Mouse (Mus musculus): Measurements from ENCODE around the gene Hspg2. TPM values are rescaled to one million over a fixed set of nuclear protein-coding genes. Genes with fewer than 3 reads are reported as not detected.

Gene Hspg2
- total and polyA plus RNA-seq, 3 experiments: 87.4 to 150 (median 125) TPM

DNA sequence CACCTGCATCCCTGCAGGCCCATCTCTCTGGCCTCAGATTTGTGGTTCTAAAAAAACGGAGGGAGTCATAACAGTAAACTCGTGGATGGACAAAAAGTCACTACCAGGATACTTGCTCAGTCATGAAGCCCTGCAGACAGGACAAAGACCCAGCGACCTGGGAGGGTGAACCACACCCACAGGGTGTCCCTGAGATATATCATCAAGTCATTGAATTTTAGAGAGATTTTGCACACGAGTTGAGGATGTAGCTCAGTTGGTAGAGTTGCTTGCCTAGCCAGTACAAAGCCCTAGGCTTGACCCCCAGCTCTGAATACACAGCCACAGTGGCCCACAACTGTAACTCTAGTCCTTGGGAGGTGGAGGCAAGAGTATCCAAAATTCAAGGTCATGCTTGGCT lies 7.4 kb upstream of the Hspg2 start:
- DNase-seq: no peak

DNA sequence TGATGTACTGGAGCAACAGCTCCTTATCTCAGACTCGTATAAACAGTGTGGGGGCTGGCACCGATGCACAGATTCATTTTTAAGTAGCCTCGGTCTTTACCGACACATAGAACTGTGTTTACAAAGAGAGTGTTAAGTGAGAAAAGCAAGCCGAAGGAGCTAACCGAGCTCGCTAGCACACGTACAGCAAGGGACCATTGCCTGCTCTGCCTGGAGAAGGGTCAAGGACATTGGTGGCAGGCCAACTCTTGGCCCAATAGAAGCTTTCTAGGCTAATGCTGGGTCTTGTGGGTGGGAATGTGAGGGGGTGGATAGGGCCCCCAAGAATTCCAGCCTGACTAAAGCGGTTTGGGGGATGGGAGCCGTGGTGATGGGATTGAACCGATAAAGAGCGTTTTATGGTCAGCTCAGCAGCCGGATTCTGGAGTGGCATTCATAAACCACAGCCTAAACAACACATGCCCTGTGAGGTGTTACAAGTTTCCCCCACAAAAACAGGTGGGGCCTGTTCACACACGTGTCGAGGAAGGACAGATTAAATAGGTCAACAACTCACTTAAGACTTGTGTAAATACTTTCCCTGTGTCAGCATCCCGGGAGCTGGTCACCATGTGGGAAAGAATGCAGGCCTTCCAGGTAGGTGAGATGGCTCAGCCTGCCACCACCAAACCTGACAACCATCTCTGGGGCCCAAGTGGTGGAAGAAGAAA lies 6.4 kb upstream of the Hspg2 start:
- DNase-seq: no peak

DNA sequence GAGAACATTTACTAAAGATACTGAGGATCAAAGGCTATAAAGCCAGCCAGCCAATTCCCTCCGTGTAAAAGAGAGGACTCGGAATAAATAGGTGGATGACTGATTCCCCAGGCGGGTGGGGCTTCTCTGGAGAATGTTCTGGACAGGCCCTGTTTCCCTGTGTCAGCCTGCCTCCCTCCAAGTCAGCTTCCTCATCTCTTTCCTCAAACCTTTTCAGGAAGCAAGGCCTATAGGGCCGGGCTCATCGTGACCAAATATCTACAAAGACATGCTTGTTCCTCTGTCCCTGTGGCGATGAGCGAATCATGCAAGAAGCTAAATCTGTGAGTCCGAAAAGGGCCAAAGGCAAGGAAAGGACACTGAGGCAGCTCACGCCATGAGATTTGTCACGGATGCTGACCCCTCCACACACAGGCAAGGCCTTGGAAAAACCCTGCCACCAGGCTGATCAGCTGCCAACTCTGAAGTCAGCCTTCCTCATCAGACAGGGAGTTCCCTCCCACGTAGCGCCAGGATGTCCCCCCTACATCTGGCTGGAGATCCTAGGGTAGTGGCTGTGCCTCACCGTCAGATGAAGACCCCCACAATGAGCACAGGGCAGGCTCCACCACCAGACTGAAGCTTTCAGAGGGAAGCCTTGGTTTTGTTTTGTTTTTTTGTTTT lies 3.3 kb upstream of the Hspg2 start:
- peak; percentile 63 for DNase-seq

DNA sequence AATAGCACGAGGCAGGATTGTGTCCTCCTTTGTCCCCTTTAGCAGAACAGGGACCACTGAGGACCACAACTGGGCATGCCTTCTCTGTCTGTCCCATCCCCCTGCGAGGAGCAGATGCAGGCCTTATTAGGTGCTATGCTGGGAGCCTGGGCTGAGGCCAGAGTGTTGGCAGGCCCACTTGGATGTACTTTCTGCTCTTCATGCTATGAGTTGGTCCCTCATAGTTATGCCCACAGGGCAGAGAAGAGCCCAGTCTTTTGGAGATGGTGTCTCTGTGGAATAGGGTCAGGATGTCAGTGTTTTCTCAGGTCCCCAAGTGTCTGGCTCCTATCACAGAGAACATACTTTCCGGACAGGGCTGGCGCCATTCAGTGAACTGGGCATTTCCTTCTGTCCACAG lies 1.6 kb upstream of the Hspg2 start:
- no peak for DNase-seq

DNA sequence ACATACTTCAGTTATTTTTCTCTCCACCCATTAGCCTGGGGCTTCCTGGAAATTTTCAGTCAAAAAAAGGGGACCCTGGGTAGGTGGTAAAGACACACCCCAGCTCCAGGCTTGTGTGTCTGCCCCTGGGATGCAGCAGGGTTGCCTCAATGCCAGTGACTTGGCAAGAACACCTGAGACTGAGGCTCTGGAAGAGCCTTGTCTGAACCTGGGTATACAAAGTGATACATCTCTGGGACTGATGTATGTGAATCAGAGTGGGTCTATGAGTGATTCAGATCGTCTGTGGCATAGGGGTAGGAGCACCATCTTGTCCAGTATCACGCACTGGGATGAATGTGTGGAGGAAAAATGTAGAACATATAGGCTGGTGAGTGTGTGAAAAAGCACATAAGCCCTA lies 1.0 kb upstream of the Hspg2 start:
- DNase-seq: no peak

DNA sequence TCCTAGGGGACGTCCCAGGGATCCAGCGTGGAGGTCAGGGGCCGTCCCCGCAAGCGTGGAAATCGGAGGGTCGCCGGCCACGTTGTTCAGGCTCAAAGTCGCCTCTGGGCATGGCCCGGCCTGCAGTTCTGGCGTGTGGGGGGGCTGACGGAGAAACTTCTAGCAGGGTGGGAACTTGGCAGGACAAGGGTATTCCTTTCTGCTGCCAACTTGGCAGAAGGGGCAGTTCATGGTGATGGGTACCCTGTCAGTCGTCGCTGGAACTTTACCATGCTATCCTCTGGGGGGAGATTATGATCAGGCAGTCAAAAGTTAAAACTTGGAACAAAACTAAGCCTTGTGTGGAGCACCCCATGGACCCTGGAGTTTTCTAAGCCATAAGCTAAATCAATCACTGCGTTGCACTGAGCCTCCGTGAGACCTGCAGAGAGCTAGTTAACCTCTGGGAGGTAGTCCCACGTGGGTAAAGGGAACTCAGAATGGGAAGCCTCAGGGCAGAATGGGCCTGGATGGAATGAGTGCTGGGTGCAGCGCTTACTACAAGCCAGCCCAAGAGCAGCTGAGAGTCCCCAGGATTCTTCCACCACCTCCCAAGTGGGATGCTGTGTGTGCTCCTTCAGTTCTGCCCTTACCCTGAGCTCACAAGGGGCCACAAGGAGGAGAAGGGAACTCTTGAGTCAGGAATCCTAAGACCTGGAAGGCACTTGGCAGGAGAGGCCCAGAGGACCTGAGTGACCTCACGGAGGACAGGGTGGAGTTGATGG lies 694 bp downstream of the Hspg2 start:
- peak; percentile 59 for DNase-seq

DNA sequence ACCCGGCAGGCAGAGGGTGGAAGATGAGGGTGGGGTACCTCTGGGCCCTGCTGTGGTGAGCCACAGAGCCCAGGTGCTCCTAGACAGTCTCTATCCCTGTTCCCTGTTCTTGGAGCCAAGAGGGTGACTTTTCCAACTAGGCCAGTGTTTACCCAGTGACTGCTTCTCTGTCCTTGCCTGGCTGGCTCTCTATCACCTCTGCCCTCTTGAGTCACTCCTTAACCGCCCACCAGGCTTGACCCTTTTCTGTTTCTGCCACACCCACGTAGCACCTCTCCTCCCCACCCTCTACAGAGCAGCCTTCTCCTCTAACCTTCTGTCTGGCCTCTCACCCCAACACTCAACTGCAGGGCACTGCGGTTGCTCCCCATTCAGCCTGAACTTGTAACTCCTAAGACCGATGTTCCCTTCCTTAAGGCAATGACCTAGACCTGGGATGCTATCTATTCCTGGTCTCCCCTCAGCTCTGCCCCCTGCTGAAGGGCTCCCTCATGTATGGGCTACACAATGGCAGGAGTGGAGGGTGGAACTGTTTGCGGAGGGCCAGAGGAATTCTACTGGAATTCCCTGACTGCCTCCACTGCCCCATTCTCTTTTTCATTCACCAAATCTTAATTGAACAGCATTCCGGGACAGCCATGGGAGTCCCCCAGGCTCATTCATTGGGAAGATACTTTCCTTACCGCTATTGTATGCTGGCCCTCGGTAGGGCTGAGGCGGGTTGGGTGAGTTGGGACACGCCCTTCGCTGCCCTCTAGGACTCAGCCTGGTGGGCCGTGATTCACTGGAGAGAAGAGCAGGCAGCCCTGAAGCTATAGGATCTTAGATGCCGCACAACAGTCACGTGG lies 1.5 kb downstream of the Hspg2 start:
- DNase-seq: peak; percentile 72

DNA sequence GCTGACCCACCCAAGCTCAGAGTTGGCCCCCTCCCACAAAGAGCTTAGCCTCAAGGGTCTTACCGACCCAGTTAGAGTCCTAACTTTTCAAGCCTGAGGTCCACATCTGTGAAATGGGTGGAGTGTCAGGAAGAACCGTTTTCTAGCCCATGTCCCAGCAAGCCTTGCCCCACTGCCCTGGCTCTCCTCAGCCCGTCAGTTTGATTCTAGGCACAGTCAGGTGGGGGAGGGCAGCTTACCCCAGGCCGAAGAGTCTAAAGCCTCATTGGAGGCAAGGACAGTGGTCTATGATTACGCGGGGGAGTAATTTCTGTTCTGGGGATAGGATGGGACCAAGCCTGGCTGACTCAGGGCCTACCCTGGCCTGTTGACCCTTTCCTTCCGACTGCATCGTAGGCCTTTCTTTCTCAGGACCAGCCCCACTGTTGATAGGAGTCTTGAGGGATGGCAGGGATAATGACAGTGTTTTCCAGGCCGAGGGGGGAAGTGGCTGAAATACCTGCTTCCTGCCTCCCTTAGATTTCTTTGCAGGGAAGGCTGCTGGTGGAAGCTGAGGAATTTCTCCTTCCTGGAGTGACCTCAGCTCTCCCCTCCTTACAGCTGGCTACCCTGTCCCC lies 2.2 kb downstream of the Hspg2 start:
- DNase-seq: no peak

DNA sequence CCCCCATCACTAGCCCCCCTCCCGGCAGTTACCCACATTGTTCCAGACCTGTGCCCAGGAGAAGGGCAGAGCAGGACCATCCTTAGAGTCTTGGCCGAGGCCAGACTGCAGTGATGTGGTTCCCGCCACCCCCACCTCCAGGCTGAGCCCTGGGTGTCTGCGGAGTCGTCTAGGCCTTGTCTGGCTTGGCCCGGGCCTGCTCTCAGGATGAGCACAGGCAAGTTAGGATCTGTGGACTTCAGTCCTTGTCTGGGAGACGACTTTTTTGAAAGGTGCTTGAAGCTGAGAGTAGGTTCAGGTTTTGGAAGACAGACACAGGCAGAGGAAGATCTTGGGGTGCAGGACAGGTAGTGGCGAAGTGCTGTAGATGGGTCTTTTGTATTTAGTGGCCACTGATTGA lies 2.8 kb downstream of the Hspg2 start:
- DNase-seq: no peak

DNA sequence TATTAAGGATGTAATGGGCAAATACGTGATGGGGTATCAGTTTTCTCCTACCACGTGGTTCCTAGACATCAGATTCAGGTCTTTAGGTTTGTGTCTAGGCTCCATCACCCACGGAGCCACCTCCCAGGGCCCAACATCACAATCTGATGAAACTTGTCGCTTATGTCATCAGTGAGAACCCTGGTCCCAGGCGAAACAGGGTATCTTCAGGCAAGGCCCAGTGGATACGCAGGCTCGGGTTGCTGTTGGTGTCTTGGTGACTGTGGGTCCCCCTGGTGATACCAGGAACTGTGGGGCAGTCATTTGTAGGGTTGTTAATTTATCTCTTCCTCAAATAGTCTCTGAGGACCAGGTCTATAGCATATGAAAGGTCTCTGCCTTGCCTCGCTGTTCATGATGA lies 4.7 kb downstream of the Hspg2 start:
- no peak for DNase-seq

DNA sequence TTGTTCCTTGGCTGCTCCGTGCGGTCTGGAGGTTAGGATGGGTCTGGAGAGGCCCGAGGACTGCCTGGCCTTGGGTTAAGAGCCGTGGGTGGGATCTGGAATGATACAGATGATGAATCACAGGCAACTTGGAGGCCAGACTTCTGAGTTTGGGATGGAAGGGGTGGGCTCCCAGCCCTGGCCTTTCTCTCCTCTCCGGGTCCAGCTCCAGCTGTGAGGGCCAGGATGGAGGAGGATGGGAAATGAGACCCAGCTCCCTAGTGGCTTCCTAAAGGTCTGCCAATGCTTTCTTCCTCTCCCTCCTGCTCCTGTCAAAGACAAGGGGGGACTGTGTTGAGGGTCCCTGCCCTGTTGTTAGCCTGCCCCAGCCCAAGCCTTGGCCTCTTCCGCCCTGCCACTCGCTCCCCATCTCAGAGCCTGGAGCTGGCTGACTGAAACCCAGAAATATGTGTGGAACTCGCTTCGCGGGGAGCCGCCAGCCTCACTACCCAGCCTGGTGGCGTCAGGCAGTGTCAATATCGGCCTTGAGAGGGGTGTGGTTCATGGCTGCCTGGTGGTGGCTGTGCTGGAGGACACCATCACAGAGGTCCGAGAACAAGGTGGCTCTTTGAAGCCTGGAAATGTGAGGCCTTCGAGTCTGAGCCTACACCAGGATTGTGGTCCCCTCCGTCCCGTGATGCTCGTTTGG lies 5.3 kb downstream of the Hspg2 start:
- peak; percentile 88 for DNase-seq

DNA sequence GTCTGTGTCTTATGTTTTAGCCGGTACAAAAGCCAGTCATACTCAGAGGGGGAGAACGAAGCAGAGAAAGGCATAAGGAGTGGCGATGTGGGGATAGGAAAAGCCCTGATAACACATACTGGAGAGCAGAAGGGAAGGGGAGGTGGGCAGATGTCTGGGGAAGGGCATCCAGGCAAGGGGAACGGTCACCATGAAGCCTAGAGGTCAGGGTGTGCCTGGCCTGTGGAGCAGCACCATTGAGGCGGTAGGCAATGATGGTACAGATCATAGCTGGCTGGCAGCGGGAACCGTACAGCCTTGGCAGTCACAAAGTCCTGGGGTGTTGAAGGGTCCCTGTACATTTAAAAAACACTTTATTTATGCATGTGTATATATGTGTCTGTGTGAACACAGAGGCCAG lies 6.1 kb downstream of the Hspg2 start:
- DNase-seq: no peak

DNA sequence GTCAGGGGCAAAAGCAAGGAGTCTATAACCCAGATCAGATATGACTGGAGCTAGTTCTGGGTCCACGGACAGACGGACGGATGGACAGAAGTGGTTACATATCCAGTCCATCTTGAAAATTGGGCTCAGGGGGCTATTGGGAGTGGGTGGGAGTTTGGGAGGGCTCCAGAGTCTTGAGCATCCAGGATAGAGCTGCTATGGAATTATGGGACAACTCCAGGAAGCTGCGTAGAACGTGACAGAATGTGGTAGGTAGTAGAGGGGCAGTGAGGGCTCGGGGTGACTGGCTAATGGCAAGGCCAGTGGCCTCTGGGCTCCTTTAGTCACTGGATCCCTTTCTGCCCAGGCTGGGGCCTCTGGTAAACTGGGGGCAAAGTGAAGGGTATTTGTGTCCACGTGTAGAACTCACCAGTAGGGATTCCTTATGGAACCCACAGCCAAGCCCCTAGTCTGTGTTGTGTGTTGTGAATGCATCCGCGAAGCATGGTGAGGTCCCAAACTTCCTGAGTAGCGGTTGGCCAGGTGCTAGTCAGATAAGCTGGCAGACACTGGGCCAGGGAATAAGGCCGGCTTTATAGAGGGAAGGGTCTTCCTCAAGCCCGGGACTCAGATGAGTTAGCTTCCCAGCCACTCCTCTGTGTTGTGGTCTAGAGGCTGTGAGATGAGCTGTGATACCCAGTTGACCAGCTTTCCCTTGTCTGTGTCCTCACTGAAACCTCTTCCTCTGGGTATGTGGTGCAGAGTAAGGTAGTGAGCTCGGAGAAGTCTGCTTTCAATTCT lies 6.9 kb downstream of the Hspg2 start:
- no peak for DNase-seq

DNA sequence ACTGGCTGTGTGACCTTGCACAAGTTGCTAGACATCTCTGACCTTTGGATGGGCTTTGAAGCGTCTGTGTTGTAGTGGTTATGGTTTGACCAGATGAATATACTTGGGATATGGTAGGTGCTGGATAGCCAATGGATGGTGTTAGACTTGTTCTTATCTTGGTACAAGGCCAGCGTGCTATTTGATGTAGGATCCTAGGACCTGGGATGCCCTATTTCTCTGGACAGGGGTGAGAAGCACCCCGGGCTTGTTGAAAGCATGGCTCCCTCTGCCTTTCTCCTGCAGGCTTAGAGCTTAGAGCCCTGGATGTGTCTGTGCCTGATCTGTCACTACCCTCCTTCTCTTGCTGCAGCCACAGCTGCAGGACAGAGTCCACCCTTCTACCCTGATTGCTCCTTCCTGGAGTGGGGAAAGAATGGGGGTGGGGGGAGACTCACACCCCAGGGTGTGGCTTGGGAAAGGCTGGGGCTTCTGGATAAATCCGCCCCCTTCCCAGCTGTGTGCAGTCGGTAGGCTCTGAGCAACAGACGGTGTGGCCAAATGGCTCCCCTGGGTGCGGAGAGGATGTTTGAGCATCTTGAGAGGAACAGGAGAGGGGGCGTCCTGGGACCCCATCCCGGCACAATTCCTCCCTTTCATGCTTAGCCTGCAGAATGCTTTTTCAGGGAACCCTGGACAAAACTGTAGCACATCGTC lies 7.6 kb downstream of the Hspg2 start:
- DNase-seq: peak; percentile 55

DNA sequence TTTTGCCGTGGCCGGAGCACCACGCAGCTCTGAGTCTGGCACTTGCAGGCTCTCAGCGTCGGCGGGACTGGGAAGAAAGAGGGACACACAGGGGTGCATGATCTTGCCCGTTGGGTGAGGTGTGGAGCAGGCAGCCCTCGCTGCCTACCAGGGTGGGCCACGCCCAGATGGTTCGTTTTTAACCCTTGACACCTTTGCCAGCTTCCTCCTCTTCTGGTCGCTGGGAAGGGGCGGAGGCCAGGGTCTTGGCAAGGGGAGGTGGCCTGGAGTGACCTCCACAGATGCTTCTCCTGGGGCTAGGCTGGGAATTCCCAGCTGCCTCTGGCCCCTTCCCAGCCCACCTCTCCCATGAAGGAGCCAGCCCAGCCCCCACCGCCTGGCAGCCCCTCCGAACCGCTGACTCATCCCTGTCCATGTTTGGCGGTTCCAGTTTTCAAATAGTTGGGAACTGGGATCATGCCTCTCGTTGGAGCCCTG lies 8.2 kb downstream of the Hspg2 start:
- DNase-seq: peak; percentile 83

DNA sequence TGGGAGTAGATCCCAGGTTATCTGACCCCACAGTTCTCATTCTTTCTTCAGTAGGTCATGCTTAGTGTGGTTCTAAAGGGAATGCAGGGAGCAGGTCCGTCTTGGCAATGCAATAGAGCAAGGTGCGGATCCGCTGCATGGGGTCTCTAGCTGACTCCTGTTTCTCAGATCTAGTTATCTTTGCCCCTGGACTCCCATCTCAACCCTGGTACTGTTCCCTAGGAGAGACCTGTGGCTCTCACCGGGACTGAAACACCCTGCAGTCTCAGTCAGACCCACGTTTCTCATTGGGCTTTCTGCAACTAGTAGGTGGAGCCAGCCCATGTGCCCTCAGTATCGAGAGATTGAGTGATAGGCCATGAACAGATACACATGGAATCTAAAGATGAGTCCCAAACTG lies 9.0 kb downstream of the Hspg2 start:
- DNase-seq: no peak

DNA sequence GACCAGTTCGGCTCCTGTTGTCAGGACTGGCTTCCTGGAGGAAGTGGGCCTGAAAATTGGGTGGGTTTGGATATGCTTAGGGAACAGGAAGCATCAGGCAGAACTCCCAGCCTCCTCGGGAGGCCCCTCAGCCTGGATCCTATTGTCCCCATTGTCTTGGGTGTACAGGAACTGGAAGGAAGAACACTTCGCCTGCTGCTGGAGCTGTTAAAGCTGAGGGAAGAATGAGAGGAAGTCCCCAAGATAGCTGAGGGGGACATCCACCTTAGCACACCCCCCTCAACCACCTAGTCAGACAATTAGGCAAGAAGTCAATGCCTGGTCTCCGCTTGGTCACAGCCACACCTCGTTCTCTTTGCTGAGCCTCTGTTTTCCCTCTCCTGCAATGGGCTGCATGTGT lies 9.7 kb downstream of the Hspg2 start:
- DNase-seq: no peak

DNA sequence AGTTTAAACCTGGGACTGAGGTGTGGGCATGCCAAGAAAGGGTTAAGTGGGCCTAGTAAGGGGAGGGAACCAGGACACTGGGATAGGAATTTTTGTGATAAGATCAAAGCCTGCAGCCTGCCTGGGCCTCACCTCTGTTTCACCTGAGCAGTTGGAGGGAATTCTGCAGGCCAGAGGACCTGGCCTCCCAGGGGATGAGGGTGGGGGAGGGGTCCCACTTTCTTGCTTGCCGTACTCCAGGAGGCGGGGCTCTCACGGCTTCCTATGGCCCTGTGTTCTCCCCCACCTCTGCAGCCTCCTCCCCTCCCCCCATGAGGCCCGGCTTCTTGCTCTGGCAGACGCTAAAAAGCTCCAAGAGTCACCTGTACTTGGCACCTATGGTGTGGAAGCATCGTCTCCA lies 11.2 kb downstream of the Hspg2 start:
- DNase-seq: no peak

DNA sequence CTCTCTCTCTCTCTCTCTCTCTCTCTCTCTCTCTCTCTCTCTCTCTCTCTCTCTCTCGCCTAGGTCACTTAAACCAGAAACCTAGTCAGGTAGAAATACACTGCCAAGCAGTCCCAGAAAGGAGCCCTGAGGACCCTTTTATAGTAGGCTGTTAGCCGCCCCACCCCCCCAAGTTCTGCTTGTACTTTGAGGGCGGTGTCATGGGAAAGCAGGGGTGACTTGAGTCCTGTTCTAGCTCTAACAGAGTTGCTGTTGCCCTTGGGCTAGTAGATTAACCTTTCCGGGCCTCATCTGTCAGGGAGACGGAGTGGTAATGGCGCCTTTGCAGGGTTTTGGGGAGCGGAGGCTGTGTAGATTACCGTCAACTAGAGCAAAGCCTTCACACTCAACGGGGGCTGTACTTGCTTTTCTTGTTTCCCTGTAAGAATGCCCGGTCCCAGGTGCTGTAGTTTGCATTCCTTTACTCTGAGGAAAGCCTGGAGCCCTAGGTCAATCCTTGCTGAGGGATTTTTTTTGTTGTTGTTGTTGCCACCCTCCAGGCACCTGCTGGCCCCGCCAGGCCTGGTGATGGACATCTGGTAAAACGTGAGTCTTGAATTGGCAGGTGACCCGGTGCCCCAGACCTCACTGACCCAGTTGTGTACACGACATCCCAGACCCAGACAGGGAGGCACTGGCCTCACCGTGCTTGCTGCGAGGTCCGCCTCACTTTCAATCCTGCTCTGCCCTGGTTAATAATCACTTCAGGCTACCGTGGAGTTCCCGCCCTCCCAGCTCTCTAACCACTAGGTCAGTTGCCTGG lies 11.8 kb downstream of the Hspg2 start:
- no peak for DNase-seq
